Mouse (Mus musculus): ENCODE data around the gene Flt1. TPM values are rescaled to one million over a fixed set of nuclear protein-coding genes. Genes with fewer than 3 reads are reported as not detected.

Flt1 gene
- polyA plus RNA-seq, 1 experiment = 2.0 TPM

- H3K27me3 ChIP-seq (ENCODE audit: control insufficient read depth, insufficient read depth, low read length) = no peaks in the 10 kb centered on the region
- H3K27ac ChIP-seq (ENCODE audit: control insufficient read depth, insufficient read depth, low read length) = no peak overlapping the region
- H3K36me3 ChIP-seq (ENCODE audit: control insufficient read depth, insufficient read depth, low read length) = no peaks in the 10 kb centered on the region
- TF ChIP-seq CTCF (IDR thresholded peaks at IDR 0.05; ENCODE audit: borderline replicate concordance, control insufficient read depth, extremely low read depth, insufficient read depth, low read length, poor library complexity) (no peak), POLR2A (IDR thresholded peaks at IDR 0.05; ENCODE audit: control insufficient read depth, extremely low read depth, insufficient read depth, low read length, poor library complexity) (no peak)
- 93% methylated on average over 12 of the region's 12 CpGs for WGBS
- no peak overlapping the region for H3K4me3 ChIP-seq (ENCODE audit: control insufficient read depth, insufficient read depth, low read length)
- no peak for DNase-seq
- H3K4me1 ChIP-seq (replicated peaks; ENCODE audit: control insufficient read depth, insufficient read depth, low read length) = no peaks in the 10 kb centered on the region
These were observed 46.5 kb downstream of the Flt1 start for GRCm38 (mm10) chr5:147679316-147679715.

- Histone ChIP-seq H3K36me3 (ENCODE audit: control insufficient read depth, insufficient read depth, low read length) (no peaks in the 10 kb centered on the region), H3K4me1 (replicated peaks; ENCODE audit: control insufficient read depth, insufficient read depth, low read length) (no peaks in the 10 kb centered on the region), H3K27ac (ENCODE audit: control insufficient read depth, insufficient read depth, low read length) (no peak overlapping the region), H3K27me3 (ENCODE audit: control insufficient read depth, insufficient read depth, low read length) (no peaks in the 10 kb centered on the region), H3K4me3 (ENCODE audit: control insufficient read depth, insufficient read depth, low read length) (no peak overlapping the region)
- DNase-seq = no peak
- TF ChIP-seq CTCF (IDR thresholded peaks at IDR 0.05; ENCODE audit: borderline replicate concordance, control insufficient read depth, extremely low read depth, insufficient read depth, low read length, poor library complexity) = no peak
- TF ChIP-seq POLR2A (IDR thresholded peaks at IDR 0.05; ENCODE audit: control insufficient read depth, extremely low read depth, insufficient read depth, low read length, poor library complexity) = no peak
- WGBS = 91% methylated on average over 5 of the region's 5 CpGs
These were observed 50.0 kb downstream of the Flt1 start for GRCm38 (mm10) chr5:147675791-147676190.

GRCm38 (mm10) chr5:147671765-147672424 lies 53.9 kb downstream of the Flt1 start:
- Histone ChIP-seq H3K4me1 (replicated peaks; ENCODE audit: control insufficient read depth, insufficient read depth, low read length) (no peaks in the 10 kb centered on the region), H3K36me3 (ENCODE audit: control insufficient read depth, insufficient read depth, low read length) (no peaks in the 10 kb centered on the region), H3K27me3 (ENCODE audit: control insufficient read depth, insufficient read depth, low read length) (no peaks in the 10 kb centered on the region), H3K27ac (ENCODE audit: control insufficient read depth, insufficient read depth, low read length) (no peak overlapping the region), H3K4me3 (ENCODE audit: control insufficient read depth, insufficient read depth, low read length) (no peak overlapping the region)
- no peak for DNase-seq
- no peak for TF ChIP-seq POLR2A (IDR thresholded peaks at IDR 0.05; ENCODE audit: control insufficient read depth, extremely low read depth, insufficient read depth, low read length, poor library complexity)
- TF ChIP-seq CTCF (IDR thresholded peaks at IDR 0.05; ENCODE audit: borderline replicate concordance, control insufficient read depth, extremely low read depth, insufficient read depth, low read length, poor library complexity) = no peak
- WGBS = 88% methylated on average over 19 of the region's 19 CpGs

- whole genome bisulfite sequencing = 58% methylated on average over 15 of the region's 15 CpGs
- no peak for DNase-seq
- Histone ChIP-seq H3K27me3 (ENCODE audit: control insufficient read depth, insufficient read depth, low read length) (no peaks in the 10 kb centered on the region), H3K27ac (ENCODE audit: control insufficient read depth, insufficient read depth, low read length) (no peak overlapping the region), H3K4me3 (ENCODE audit: control insufficient read depth, insufficient read depth, low read length) (no peak overlapping the region), H3K36me3 (ENCODE audit: control insufficient read depth, insufficient read depth, low read length) (no peaks in the 10 kb centered on the region), H3K4me1 (replicated peaks; ENCODE audit: control insufficient read depth, insufficient read depth, low read length) (no peaks in the 10 kb centered on the region)
- no peak for TF ChIP-seq CTCF (IDR thresholded peaks at IDR 0.05; ENCODE audit: borderline replicate concordance, control insufficient read depth, extremely low read depth, insufficient read depth, low read length, poor library complexity)
- no peak for TF ChIP-seq POLR2A (IDR thresholded peaks at IDR 0.05; ENCODE audit: control insufficient read depth, extremely low read depth, insufficient read depth, low read length, poor library complexity)
These were observed 57.0 kb downstream of the Flt1 start for GRCm38 (mm10) chr5:147668637-147669344.

- Histone ChIP-seq H3K4me1 (replicated peaks; ENCODE audit: control insufficient read depth, insufficient read depth, low read length) (no peaks in the 10 kb centered on the region), H3K27me3 (ENCODE audit: control insufficient read depth, insufficient read depth, low read length) (no peaks in the 10 kb centered on the region), H3K36me3 (ENCODE audit: control insufficient read depth, insufficient read depth, low read length) (no peaks in the 10 kb centered on the region), H3K27ac (ENCODE audit: control insufficient read depth, insufficient read depth, low read length) (no peak overlapping the region), H3K4me3 (ENCODE audit: control insufficient read depth, insufficient read depth, low read length) (no peak overlapping the region)
- DNase-seq = no peak
- TF ChIP-seq CTCF (IDR thresholded peaks at IDR 0.05; ENCODE audit: borderline replicate concordance, control insufficient read depth, extremely low read depth, insufficient read depth, low read length, poor library complexity) (no peak), POLR2A (IDR thresholded peaks at IDR 0.05; ENCODE audit: control insufficient read depth, extremely low read depth, insufficient read depth, low read length, poor library complexity) (no peak)
- 96% methylated on average over 13 of the region's 13 CpGs for WGBS
These were observed 59.9 kb downstream of the Flt1 start for GRCm38 (mm10) chr5:147665946-147666345.

GRCm38 (mm10) chr5:147665381-147665780 lies 60.4 kb downstream of the Flt1 start:
- no peaks in the 10 kb centered on the region for H3K27me3 ChIP-seq (ENCODE audit: control insufficient read depth, insufficient read depth, low read length)
- no peaks in the 10 kb centered on the region for H3K36me3 ChIP-seq (ENCODE audit: control insufficient read depth, insufficient read depth, low read length)
- H3K27ac ChIP-seq (ENCODE audit: control insufficient read depth, insufficient read depth, low read length) = no peak overlapping the region
- H3K4me1 ChIP-seq (replicated peaks; ENCODE audit: control insufficient read depth, insufficient read depth, low read length) = no peaks in the 10 kb centered on the region
- H3K4me3 ChIP-seq (ENCODE audit: control insufficient read depth, insufficient read depth, low read length) = no peak overlapping the region
- DNase-seq = no peak
- TF ChIP-seq CTCF (IDR thresholded peaks at IDR 0.05; ENCODE audit: borderline replicate concordance, control insufficient read depth, extremely low read depth, insufficient read depth, low read length, poor library complexity) = no peak
- no peak for TF ChIP-seq POLR2A (IDR thresholded peaks at IDR 0.05; ENCODE audit: control insufficient read depth, extremely low read depth, insufficient read depth, low read length, poor library complexity)
- 97% methylated on average over 9 of the region's 9 CpGs for WGBS
